Mouse (Mus musculus) lung, postnatal 14 days (tissue): ENCODE data around the gene Frmd4a.

ENCODE experiments used
- DNase-seq: peaks from one replicate; pipeline ENCODE4 v3.0.0; 2021

Frmd4a gene

DNA sequence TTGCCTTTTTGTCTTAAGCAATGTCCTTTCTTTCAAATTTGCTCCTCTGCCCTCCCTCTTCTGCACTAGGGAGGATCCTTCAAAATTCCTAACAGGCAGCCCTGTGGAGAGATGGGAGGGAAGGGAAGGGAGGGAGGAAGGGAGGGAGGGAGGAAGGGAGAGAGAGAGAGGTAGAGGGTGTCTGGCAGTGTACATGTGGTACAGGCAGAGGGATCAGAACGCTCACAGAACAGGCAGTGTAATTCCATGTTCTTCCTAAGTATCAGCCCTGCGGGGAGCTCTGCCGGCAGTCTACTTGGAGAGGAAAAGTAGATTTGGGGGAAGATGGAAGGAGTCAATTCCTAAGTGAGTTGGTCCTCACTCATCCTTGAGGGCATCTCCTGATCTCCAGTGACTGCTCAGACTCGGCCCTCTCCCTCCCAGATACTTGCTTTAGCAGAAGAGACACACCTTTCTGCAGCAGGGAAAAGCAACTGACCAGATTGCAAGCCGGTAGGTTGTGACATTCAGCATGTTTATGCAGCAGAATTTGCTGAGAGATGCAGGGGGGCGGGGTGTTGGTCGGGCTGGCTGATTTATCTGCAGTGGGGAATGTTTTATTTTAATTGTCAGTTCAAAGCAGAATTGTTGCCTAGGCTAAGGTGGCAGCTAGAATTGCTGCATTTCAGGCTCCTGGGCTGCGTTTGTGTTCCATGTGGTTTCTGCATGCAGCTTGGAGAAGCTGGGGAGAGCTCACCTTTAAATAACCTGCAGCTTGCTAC is at the start of gene Frmd4a:
Gene Frmd4a, plus strand, starts transcription at position 190 of the 761 bp plus-strand sequence.
- no peak for DNase-seq

DNA sequence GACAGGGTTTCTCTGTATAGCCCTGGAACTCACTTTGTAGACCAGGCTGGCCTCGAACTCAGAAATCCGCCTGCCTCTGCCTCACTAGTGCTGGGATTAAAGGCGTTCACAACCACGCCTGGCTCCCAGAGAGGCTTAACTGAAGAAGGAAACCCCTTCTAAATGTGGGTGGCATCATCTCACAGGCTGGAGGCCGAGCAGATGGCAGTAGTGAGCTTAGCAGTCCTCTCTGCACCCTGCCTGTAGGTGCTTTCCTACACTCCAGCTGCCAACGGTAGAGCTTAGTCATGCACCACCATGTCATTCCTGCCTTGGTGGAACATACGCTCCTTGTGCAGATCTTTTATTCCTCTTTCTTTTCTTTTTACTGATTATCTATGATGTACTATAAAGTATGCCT is 28.6 kb upstream of the Frmd4a start:
- DNase-seq: no peak

DNA sequence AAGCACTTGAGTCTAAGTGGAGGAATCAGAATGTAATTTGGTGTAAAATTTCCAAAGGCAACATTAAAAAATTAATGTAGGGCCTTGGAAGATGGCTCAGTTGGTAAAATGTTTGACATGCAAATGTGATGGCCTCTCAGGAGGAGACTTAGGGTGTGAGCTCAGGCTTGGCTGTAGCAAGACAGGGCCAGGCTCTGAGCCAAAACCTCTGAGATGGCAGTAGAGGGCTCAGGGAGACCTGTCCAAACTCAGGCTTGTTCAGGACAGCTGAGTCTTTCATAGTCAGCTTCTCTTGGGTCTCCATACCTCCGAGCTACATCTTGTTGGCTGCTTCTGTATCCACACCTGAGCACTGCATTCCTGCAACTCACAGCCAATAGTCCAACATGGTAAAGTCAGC is 27.1 kb upstream of the Frmd4a start:
- no peak for DNase-seq

DNA sequence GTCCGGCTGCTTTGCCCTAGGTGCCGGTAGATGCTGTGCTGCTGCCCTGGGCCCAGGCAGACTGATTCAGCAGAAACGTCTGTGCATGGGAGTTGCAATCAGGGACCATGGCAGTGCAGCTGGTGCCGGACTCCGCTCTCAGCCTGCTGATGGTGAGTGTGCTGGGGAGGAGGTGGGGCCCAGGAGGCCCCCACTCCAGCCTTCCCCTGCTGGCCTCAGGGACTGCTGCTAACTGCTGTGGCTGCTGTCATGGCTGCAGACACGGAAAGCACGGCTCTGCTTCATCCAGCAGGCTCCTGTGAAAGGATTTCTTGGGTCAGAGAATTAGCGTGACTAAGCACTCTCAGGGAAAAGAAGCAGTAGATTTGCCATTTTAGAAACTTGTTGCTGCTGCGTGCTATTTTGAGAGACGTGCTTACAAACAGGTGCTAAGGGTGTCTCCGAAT is 937 bp downstream of the Frmd4a start:
- DNase-seq: no peak

DNA sequence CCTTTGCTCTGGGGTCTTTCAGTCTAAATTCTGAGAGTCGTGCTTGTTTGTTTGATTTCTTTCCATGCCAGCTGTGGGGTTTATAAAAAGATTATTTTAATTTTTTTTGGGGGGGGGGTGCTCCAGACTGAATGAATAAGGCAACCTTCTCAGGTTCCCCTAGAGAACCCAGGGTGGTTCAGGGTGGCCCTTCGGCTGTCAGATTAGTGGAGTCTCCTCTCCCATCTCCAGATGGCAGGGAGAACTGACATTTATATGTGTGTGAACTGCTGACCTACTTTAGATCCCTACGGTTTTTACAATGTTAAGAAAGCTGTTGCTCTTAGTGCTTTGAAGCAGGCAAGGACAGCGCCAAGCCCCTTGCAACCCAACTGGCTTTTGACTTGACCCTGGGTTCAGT is 1.4 kb downstream of the Frmd4a start:
- no peak for DNase-seq

DNA sequence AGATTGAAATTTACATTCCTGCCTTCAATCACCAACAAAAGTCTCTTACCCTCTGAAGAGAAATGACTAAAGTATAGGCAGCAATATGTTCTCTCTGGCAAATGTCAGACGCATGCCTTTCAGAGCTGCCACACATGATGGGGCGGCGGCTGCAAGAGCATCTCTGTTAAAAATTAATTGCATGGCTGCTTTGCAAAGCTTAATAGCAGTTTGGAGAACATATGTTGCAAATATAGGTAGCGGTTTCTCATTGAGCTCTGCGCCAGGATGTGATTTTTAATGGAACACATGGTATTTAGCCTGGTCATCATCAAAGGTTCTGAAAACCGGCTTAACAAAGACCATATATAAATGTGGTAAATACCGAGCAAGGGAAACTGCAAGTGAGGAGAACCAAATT is 7.4 kb downstream of the Frmd4a start:
- DNase-seq: no peak

DNA sequence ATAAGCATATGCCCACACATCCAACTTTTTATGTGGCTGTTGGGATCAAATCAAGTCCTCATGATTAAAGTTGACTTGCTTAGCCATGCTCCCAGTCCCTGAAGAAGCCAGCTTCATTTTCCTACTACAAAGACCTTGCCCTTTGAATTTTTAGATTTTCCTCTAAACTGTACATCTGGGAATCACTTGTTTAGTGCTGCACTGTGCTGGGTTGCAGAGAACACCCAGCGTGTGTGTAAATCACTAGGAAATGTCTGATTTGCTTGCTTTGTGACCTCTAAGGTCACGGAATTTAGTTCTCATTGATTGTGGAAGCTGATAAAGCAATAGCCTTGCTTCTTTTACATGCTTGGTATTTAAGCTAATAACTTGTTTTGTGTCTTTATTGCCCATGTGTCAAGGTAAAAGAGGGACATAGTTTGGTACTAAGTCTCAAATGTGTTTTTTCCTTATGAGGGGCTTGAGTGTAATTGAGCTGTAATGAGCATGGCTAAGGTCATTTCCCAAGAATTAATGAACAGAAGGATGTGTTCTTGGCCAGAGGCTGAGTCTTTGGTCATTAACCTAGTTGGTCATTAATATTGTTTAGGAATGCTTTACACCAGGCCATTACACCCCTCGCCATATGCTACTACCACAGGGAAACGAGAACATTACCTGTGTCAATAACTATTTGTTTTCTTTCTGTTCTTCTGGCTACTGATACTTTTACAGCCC is 11.7 kb downstream of the Frmd4a start:
- DNase-seq: no peak

DNA sequence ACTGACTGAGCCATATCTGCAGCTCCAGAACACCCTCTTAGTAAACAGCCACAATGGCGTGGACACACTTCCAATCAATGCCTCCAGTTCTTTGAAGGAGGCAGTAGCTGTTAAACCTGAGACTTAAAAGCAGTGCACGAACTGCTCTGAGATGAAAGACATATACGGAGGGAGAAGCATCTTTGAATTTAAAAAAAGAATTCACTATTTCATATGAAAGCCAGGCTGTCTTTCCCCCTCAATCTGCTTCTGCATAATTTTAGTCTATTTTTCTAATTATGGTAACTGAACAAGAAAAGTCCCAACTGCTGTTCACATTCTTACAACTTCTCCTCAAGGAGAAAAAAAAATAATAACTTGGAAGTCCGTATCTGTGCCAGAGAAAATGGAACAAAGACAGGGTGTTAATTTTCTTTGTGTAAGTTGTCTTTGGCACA is 18.7 kb downstream of the Frmd4a start:
- DNase-seq: no peak

DNA sequence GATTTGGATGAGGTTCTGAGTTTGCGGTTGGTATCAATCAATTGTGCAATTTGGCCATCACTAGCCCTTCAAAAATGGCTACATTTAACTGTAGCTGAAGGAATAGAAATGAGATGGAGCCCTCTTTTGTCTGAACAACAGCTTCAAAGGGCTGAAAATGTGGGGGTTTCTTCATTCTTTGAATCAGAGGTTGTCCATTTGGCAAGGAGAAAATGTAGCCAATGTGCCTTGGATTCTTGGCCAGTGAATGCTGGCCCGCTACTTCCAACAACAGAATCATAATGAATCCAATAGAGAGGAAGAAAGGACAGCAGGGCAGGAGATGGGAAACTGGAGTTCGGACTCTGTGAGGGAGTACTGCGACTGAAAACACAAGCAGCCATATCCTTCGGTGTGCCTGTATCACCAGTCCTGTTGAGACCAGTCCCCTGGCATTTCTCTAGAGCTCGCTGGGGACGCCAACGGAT is 19.2 kb downstream of the Frmd4a start:
- no peak for DNase-seq

DNA sequence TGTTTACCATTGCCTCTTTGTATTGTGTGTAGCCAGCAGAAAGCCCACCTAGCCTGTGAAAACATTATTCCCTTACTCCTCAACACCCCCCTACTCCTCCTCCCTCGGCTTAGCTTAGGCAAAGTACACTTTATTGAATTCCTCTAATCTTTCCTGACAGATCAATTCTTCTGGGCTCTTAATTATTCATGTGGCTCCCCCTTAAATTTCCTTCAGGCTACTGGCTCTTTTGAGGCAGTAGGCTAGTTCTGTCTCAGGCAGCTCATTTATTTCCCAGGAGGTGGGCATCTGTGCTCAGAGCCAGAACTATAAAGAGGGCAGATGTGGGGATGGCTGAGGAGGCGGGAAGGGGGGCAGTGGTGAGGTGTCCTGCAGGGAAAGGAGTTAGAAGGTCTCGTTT is 24.5 kb downstream of the Frmd4a start:
- DNase-seq: no peak

DNA sequence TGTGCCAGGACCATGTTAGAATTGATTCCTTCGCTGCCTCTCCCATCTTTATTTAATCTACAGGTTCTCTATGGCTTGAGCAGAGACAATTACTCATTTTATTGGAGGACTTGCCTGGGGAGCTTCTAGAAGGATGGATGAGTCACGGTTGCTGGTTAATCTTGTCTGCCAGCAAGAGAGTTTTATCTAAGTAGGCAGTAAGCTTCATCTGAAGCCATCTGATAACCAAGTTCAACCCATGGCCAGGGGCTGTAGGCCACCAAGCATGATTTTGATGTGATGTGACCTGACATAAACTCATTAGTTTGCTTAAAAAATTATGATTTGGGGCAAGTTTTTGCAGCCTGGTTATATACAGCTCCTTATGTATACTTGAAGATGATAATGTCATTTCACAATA is 38.0 kb downstream of the Frmd4a start:
- no peak for DNase-seq

DNA sequence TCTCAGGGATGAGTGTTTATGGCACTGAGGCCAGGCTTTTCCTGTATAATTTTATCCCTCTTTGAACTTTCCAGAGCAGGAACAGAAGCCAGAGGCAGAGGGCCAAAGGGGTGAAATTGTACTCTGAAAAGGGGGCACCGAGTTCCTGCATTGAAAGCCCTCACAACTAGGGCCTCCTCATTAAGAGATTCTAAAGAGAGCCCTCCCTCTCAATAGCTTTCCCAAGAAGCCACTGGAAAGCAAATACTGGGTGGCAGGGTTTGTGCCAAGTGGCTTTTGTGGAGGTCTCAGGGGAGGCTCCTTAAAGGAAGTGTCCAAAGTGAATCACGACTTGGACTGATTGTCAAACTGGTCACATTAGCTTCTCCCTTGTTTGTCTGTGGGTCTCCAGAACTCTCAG is 43.2 kb downstream of the Frmd4a start:
- no peak for DNase-seq

DNA sequence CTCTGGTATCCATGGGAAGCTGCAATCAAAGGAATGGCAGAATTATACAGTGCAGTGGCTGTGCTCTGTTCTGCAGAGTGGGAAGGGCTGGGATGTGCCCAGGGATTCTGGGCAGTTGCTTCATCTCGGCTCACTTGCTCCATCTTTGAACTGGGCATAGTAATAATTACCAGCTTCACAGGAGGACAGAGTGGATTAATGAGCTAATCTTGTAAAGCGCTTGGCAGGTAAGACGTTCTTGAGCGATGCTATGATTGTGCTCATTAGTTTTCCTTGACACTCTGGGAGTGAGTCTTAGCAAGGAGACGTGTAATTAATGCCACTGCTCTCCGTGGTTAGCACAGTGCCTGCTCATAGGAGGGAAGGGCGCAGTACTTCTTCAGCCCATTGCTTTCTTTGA is 54.3 kb downstream of the Frmd4a start:
- DNase-seq: no peak

DNA sequence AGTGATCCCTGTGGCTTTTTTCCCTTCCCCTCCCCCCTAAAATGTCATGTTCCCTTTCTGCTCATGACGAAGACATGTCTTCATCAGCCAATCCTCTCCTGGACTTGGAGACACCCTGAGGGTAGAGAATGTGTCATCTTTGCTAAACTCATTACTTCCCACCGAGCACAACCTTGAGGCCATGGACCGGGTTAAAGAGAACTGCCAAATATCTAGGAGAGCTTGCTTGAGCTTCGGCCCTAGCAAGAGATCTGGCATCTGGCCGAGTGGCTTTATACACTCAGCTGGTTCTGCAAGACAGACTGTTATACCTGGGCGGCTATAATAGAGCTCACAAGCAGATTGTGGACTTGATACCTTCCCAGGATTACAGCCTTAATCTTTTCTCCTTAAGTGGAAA is 66.4 kb downstream of the Frmd4a start:
- DNase-seq: no peak

DNA sequence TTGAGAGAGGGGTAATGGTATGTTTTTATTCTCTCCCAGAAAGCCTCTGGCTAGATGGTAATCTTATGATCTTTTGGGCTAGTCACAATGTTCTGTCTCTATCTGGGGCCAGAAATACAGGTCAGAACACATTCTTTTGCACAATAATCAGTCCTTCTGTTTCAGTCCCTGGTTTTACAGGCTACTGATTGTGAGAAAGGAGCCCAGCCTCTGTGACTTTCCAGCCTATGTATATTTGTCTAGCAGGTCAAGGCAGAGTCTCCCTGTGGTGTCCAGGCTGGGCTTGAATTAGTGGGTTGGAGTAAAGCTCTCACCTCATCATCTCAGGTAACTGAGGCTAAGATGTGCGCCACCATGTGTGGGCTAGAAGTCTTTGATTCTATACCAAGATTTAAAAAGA is 80.1 kb downstream of the Frmd4a start:
- DNase-seq: no peak

DNA sequence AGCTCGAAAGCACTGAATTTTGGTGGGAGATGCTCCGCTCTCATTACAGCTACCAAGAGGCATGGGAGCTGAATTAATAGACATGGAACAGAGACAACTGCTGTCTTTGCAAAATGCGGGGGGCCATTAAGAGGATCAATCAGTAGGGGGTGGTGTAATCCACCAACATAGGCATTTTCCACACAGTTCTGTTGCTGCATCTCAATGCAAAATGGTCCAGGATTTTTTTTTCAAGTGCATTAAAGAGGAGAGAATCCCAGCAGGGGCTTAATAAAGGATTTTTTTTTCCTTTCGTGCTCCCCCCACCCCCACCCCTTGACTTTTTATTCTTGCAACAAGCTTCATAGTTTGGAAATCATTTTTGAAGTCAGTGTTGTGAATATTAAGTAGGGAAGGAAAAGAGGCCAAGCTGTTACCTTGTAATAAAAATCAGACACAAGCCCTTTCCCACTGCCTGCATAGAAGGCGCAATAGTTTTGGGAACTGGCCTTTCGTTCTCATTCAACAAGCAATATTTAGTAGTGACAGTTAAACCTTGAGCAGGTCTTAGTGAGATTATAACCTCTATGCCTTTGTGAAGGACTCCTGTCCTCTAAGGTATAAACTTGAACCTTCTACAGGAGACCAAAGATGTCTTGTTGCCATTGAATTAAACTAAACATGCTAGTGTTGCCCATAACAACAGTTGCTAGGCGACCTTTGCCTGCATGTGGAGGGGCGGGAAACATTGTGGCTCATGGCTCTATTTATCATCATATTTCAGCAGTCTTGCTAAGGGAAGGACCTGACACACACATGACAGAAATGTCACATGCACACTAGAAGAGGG is 81.6 kb downstream of the Frmd4a start:
- no peak for DNase-seq

DNA sequence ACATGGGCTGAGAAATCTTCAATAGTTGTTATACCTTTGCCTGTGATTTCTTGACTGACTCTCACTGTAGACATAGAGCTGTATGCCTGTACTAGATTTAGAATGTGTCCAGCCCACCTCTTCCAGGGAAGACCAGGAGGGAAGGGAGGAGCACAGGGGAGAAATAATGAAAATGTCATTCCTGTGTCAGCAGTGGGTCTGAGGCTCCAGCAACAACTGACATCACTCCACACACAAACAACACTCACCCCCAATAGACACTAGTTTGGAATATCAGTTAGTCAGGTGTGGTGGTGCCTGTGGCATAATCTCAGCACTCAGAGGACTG is 82.2 kb downstream of the Frmd4a start:
- no peak for DNase-seq

DNA sequence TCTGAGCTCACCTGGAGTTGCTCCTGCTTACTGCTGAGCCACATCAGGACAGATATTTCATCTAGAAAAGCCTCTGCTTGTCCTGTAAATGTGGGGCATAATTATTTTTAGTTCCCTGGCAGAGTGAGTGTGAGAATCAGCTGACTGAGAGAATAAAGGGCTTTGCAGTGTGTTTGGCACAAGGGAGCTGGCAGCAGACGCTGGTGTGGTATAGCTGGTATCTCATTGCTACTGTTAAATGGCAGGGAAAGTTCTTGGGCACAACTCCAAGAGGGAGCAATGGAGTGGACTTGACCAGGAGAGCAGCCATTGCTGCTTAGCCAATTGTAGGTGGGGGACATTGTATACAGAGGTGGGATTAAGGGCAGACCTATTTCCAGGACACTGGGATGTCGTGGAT is 83.9 kb downstream of the Frmd4a start:
- no peak for DNase-seq

DNA sequence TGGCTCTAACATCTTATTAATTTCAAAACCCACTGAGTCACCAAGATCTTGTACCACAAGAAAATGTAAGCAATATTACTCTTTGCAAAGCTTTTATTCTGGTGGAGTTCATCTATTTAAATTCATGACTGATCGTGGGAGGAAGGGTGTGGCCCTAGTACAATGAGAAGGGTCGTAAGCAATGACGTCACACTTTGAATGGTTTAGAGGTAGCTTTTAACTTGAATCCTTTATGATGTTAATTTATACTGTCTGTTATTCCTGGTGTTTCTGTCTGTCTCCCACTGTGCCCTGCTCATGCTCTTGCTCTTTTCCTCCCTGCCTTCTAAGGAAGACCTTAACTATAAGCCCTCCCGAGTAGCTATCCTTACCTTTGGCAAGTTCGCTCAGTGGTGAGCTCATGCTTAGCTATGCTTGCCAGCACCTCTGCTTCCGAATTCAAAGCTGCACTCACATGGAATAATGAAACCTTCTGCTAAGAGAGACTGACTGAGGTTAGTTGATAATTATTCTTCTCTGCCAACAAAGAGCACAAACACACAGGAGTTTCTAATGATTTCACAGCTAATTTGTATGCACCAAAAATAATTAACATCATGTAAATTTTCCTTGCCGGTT is 95.9 kb downstream of the Frmd4a start:
- DNase-seq: no peak

DNA sequence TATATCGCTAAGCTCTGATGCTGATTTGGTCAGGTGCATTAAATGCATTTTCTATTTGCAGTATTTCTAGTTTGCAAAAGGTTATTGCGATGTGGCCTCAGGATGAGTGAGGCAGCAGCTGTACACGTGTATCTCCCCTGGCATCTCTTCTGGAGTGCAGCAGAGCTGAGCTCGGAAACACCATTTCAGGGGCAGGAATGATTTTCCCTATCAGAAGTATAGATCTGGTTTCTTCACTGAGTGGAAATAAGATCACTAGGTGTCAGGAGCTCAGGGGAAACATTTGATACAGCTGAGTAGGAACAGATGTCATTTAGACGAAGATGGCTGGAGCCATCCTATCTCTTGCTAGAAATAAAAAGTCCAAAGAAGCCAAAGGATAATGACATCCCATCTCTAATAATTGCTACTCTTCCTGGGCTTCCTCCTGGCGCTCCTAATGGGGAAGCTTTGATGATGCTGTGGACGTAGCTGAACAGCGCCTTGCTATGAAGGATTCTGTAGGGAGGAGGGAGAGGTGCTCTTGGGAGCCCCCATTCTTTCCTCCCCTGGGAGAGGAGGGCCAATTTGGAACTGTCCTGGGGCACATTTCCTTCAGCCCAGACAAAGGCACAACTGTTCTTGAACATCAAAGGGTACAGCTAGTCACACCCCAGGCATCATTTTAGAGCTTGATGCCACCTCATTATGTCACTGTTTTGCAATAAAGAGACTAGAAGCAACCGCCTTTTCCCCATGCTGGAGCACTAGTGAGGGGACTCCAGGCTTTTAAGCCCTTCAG is 102.4 kb downstream of the Frmd4a start:
- no peak for DNase-seq

DNA sequence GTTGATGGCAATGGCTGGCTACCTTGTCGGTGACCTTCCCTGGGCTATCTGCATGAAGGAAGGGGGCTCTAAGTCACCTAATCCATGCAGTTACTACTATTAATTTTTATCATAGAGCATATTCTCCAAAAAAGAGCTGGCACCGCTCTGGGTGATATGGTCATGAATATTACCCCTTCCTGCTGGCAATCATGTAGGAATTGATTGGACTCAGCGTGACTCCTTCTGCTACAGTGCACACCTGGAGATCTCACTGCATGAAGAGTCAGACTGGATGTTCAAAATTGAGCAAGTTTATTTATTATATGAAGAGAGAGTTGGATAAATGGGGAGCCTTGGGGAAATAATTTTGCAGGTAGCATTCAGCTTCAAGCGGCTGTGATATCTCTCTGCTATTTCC is 113.7 kb downstream of the Frmd4a start:
- DNase-seq: no peak

DNA sequence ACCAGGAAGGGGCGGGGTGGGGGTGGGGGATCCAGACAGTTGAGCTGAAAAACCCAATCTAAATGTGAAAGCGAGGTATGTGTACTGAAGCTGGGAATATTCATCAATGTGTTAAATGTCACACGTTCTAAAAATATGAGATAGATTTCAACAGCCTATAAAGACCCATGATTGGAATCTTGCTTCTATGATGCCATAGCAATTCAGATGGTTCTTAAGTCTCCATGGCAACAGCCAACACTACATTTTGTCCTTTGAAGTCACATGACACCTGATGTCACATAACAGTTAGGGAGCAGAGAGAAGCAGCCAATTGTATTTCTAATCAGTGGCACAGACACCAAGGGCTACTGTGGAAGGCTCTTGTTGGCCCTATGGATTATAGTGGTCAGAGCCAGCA is 120.0 kb downstream of the Frmd4a start:
- DNase-seq: no peak
